Mouse (Mus musculus) 3134 (cell line): ENCODE measurements around the gene Dip2a.

Experiments
- DNase-seq: peaks from one replicate; pipeline ENCODE4 v3.0.0-alpha.2; 2011; ENCODE audit warnings: low spot score; ENCODE audit not compliant: insufficient read length; ENCODE audit errors: extremely low read depth

The Dip2a gene

GRCm38 (mm10) chr10:76344711-76345539, at the start of gene Dip2a:
Gene Dip2a, minus strand, starts transcription at chr10:76345291.
- DNase-seq, result peak; percentile 87

GRCm38 (mm10) chr10:76392596-76392995, 47.5 kb upstream of the Dip2a start:
- DNase-seq, result no peak

DNA sequence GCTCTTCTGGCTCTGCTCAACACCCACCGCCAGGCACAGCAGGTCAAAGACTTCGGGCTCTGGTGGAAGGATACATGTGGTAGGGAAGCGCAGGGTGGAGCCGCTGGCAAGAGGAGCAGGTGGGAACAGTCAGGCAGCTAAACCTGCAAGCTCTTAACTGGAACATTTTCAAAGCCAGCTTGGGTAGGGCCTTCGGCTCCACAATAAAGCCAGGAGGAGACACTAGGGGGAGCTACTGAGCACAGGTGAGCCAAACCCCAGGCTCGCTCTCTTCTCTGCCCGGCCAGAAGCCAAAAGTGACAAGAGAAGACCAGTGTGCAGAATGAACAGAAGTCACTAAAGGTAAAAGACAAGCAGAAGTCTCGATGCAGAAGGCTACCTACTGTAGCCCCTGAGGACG, 46.7 kb upstream of the Dip2a start:
- no peak for DNase-seq

GRCm38 (mm10) chr10:76391166-76391565, 46.1 kb upstream of the Dip2a start:
- no peak for DNase-seq

DNA sequence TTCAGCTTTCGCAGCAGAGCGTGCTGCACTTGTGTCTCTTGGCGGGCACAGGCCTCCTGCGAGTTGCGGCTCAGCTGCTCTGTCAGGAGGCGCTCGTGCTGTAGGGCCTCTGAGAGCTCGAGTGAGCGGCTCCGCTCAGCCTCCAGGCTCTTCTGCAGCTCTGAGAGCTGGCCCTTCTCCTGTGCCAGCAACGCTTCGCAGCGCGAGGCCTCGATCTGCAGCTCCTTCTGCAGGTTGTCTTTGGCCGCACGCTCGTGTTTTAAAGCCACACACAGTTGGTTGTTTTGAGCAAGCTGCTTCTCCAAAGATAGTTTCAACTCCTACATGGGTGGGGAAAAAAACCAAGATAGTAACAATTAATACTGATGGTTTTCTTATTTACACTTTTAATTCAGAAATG, 29.9 kb upstream of the Dip2a start:
- DNase-seq, result no peak

DNA sequence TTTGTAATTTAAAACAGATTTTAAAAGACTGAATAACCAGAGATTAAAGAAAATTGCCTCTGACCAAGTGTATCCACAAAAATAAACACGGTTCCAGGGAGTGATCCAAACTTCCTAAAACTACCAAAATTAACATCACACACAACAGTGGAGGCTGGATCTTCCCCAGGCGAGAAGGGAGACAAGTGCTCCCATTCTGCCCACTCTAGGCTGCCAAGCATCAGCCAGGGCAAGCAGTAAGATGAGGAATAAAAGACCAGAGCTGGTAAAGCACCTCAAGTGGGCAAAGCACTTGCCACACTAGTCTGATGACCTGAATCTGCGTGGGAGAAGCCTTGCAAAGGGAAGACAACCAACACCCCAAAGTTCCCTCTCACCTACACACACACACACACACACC, 26.6 kb upstream of the Dip2a start:
- DNase-seq, result no peak

GRCm38 (mm10) chr10:76368766-76369165, 23.7 kb upstream of the Dip2a start:
- no peak for DNase-seq

GRCm38 (mm10) chr10:76363233-76363632, 18.1 kb upstream of the Dip2a start:
- DNase-seq, result no peak

- peak; percentile 70 for DNase-seq
Measured at GRCm38 (mm10) chr10:76358468-76358867, 13.4 kb upstream of the Dip2a start.

DNA sequence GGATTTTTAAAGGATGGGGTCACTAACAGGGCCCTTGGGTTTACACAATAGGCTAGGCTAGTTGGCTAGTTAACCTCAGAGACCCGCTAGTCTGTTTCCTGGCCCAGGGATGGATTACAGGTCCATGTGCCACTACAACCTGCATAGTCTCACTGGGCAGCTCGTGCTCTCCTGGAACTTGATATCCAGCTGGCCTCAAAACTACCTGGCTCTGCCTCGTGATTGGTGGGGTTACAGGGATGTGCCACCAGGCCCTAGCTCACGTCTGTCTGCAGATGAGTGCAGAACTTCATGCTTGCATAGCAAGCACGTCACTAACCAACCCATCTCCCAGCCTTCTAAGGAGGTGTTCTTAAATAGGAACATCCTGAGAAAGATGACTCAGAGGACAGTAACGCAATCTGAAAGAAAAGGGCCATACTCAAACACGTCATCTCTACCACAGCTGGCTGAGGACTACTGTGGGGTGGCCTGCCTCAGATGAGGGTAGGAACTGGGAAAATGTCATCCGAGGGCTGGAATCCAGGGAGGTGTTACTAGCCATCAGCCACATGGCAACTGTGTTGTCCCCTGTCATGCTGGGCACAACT, 12.3 kb upstream of the Dip2a start:
- DNase-seq, result peak; percentile 77

GRCm38 (mm10) chr10:76354974-76355373, 9.9 kb upstream of the Dip2a start:
- DNase-seq, result no peak

DNA sequence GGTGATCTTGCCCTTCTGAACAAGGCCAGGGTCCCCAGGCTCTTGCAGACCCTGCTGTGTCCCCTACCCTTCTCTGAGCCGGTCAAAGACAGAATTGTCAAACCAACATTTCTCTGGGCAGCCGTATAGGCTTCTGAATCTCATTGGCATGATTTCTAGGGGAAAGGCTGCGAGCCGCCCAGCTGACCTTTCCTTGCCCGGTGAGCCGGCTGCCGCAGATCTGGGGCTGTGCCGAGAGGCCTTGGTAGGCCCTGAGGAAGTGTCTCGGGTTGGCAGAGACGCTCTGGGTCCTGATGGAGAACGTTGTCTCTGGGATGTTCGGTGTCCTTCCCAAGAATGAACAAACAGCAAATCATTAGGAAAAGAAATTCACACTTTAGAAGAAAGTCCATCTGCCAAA, 8.9 kb upstream of the Dip2a start:
- no peak for DNase-seq

GRCm38 (mm10) chr10:76351953-76352352, 6.9 kb upstream of the Dip2a start:
- no peak for DNase-seq

DNA sequence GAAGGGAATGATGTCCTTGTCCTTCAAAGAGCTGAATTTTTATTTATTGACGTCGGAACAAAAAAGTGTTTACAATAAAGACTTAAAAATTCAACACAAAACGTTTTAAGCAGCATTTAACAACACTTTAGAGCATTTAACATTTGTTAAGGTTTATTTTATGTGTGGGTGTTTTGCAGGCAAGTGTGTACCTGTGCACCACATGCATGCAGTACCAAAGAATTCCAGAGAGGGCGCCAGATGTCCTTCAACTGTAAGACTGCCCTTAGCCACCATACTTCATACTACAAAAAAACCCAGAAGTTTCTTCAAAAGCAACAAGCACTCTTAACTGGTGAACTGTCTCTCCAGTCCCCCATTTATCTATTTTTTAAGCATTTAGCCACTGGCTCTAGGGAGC, 1.5 kb upstream of the Dip2a start:
- no peak for DNase-seq

- DNase-seq, result no peak
Measured at GRCm38 (mm10) chr10:76346043-76346491, 976 bp upstream of the Dip2a start.

DNA sequence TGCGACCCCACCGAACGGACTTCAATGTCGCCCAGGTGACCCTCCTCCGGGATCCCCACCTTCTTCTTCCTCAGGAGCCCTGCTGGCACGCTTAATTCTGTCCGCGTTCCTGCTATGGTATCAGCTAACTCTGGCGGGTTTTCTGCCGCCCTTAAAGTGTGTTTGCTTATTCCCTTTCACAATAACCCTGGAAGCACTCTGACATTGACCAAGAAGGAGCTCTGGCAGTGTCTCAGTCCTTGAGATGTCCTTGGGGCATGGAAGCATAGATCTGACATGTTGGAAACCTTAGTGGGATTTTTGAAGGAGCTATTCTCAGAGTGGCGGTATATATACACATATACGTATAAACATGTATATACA, 430 bp upstream of the Dip2a start:
- DNase-seq, result no peak

GRCm38 (mm10) chr10:76334350-76334749, 10.7 kb downstream of the Dip2a start:
- no peak for DNase-seq

GRCm38 (mm10) chr10:76332040-76332439, 13.1 kb downstream of the Dip2a start:
- DNase-seq, result no peak

DNA sequence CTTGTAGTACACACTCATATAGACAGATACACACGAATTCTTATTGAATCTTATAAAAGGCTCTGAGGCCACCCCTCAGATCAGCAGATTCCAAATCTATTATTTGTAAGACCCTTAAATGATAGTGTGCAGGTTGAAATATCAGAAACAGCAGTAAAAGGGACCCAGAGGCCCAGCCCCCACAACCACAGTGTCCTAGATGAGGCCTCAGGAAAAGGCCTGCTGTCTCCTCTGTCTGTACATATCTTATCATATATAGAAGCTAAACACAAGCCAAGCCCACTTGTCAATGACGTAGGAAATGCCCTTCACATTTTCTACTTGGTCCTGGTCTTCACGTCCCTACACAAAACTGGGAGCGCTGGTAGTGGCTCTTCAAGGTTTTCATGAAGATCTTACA, 16.0 kb downstream of the Dip2a start:
- no peak for DNase-seq

DNA sequence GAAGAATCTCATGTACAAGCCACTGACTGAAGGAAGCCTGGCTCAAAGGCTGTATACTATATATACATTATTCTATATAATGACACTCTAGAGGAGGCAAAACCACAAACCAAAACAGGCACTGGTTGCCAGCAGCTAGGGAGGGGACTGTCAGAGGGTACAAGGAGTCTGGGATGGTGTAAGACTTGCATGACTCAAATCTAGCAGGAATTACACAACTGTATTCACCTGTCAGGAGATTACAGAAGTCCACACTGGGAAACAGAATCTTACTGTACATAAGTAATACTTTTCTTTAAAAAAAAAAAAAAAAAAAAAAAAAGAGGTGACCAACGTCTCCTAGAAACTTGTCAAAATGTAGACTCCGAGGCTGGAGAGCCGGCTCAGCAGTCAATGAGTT, 16.5 kb downstream of the Dip2a start:
- DNase-seq, result no peak

- no peak for DNase-seq
Measured at GRCm38 (mm10) chr10:76326304-76327006, 18.6 kb downstream of the Dip2a start.

- DNase-seq, result no peak
Measured at GRCm38 (mm10) chr10:76317623-76318022, 27.5 kb downstream of the Dip2a start.
